Mouse (Mus musculus) gastrocnemius, postnatal 4 days (tissue): ENCODE measurements around the gene Lamtor1. TPM values are rescaled to one million over a fixed set of nuclear protein-coding genes. Genes with fewer than 3 reads are reported as not detected.

Experiments
- DNase-seq, 2 experiments: peaks; one replicate each; pipeline ENCODE4 v3.0.0; 2021 to 2022; ENCODE audit warnings: low spot score in 2 of 2, mixed read lengths in 2 of 2
- long read RNA-seq, 2 experiments: library from polyadenylated mRNA; stranded (forward); transcript quantifications; one replicate each; pipeline ENCODE4 v2.0.0; 2021
- total RNA-seq, 2 experiments: library from RNA; stranded (reverse); gene quantifications; 2 replicates each; pipeline ENCODE4 v1.2.3; 2021

Gene Lamtor1
- 100 to 1,000 TPM; 105 to 106 TPM for total RNA-seq
- long read RNA-seq, experiment 1, transcript Lamtor1-201 (5 exons, 1,119 nt), result major isoform, 81 of 158 reads
- long read RNA-seq, experiment 1, partial matches to known transcripts, result 72 of 158 reads
- long read RNA-seq, experiment 1, other reads (novel, unspliced or antisense), result 3 of 158 reads
- long read RNA-seq, experiment 2, transcript Lamtor1-201 (5 exons, 1,119 nt), result major isoform, 117 of 169 reads
- long read RNA-seq, experiment 2, partial matches to known transcripts, result 47 of 169 reads
- long read RNA-seq, experiment 2, other reads (novel, unspliced or antisense), result 3 of 169 reads

DNA sequence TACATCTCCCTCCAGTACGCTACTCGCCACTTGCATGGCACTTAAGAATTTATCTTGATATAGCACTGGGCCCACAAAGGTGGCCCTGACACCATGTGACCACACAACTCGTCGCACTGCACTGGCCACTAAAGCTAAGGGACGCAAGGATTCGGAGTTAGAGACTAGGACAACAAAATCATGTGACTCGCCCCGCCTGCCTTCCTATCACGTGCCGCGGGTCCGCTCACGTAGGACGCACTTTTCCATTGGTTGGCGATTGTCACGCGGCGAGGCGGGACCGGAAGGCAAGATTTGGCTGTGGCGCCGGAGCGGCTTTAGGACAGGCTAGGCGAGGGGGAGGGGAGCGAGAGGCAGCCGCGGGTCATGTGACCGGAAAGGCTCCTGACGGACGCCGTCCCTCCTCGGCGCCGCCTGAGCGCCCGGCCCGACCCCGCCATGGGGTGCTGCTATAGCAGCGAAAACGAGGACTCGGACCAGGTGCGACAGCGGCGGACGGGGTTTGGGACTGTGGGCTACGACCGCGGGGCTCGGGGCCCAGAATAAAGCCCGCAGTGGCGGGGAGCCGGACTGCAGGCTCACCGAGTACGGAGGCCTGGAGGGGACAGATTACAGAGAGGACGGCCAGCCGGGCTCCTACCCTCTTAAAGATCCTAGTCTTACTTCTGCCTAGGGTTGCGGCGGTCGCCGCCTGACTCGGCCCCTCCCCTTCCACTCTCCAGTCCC, at the start of gene Lamtor1:
Gene Lamtor1, plus strand, starts transcription at position 344 of the 726 bp plus-strand sequence.
- DNase-seq, result peak; percentile 97 to 100

DNA sequence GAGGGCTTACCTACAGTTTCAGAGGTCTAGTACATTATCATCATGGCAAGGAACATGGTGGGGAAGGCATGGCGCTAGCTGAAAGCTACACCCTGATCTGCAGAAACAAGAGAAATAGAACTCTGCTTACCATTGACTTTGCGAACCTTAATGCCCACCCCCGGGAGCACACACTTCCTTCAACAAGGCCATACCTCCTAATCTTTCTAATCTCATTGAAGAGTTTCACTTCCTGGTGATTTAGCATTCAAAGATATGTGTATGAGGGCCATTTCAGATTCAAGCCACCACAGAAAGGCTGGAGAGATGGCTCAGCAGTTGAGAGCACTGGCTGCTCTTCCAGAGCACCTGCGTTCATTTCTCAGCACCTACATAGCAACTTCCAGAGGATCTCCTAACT, 48.6 kb upstream of the Lamtor1 start, which contains the start of gene Folr2:
Gene Folr2, minus strand, starts transcription at position 101 of the 400 bp plus-strand sequence.
- DNase-seq, result no peak

DNA sequence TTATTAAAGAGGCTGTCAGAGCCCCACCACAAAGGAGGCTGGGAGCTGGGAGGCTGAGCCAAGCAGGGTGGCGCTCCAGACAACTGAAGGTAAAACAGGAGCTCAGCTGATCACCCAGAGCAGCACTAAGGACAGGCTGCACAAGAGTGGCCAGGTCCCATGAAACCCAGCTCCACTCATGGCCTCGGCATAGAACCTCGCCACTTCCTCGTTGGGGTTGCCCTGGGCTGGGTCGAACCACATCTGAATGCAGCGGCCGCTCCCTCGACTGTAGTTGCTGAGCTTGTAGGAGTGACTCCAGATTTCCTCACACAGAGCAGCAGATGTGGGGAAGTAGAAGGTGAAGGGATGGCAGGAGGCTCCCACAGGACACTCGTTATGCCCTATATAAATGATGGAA, 47.3 kb upstream of the Lamtor1 start:
- DNase-seq, result no peak

DNA sequence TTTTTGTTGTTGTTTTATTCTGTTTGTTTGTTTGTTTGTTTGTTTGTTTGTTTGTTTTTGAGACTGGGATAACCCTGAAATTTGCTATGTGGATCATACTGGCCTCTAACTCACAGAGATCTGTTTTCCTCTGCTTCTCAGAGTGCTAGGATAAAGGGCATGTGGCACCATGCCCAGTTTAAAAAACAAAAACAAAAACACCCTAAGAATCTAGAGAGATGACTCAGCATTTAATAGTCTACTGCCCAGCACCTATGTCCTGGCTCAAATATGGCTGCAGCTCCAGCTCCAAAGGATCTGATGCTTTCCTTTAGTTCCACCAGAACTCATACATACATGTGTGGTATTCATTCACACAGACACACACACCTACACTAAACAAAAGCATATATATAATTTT, 44.7 kb upstream of the Lamtor1 start:
- no peak for DNase-seq

DNA sequence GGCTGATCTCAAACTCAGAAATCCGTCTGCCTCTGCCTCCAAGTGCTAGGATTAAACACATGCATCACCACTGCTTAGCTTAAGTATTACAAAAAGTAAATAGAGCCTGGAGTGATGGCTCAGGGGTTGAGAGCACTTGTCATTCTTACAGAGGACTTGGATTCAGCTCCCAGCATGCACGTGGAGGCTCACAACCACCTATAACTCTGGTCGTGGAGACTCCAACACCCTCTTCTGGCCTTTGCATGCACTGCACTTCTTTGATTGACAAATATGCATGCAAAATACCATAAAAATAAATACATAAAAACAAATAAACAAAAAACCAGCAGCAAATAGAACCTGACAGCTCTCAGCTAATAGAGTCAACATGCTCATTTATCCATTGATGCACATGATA, 43.4 kb upstream of the Lamtor1 start:
- no peak for DNase-seq

DNA sequence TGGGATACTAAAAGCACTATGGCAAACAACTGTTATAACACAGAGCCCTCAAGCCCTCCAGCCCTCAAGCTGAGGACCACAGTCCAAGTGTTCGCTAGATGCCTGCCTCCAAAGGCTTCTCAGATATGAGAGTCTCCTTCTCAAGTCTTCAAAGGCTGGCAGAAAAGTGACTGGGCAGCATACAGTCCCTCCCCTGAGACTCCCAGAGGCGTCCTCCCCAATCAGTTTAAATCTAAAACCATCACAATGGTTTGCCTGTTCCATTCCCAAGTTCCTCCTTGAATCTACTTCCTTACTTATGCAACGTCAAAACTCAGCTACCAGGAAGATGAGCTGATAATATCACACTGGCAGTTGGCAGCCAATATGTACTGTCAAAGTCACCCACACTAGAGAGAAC, 42.3 kb upstream of the Lamtor1 start, which contains the start of gene Anapc15:
Gene Anapc15, plus strand, starts transcription at position 301 of the 400 bp plus-strand sequence.
- no peak for DNase-seq

DNA sequence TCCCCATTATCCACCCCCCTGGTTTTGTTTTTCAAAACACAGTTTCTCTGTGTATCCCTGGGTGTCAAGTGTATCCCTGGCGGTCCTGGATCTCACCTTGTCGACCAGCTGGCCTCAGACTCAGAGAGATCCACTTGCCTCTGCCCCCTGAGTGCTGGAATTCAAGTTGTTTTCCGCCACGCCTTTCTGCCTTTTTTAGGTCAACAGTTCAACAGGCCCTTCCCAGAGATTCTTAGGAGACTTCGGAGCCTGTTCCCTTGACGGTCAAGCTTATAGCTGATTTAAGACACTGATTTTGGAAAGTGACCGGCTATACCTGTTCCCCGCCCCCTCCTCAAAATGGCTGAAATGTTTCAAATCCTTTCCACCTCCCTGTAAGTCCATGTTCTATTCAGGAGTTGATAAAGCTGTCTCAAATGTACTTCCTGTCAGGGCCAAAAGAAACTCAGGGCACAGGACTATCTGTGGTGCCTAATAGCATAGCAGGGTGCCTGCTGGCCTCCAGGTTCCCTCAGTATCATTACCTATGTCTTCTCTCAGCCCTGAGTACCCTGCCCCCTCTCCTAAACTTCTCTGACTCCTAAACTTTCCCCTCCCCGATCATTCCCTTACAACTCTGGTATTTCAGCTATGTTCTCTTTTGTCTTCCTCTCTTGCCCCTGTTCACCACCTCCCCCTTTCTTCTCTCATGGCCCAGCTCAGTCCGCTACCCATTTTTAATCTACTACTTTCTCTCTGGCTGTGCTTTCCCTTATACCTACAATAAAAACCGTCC, 39.0 kb upstream of the Lamtor1 start:
- no peak for DNase-seq

DNA sequence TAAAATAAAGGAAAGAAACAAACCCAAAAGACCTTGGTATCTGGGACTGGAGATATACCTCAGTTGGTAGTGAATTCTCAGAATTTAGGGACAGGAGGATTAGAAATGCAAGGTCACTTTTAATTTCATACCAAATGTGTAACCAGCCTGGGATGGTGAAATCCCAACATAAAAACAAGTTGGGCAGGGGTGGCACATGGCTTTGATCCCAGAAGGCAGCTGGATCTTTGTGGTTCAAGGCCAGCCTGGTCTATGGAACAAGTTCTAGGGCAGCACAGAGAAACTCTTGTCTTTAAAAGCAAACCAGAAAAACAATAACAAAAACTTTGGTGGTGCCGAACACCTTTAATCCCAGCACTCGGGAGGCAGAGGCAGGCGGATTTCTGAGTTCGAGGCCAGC, 38.2 kb upstream of the Lamtor1 start:
- no peak for DNase-seq

DNA sequence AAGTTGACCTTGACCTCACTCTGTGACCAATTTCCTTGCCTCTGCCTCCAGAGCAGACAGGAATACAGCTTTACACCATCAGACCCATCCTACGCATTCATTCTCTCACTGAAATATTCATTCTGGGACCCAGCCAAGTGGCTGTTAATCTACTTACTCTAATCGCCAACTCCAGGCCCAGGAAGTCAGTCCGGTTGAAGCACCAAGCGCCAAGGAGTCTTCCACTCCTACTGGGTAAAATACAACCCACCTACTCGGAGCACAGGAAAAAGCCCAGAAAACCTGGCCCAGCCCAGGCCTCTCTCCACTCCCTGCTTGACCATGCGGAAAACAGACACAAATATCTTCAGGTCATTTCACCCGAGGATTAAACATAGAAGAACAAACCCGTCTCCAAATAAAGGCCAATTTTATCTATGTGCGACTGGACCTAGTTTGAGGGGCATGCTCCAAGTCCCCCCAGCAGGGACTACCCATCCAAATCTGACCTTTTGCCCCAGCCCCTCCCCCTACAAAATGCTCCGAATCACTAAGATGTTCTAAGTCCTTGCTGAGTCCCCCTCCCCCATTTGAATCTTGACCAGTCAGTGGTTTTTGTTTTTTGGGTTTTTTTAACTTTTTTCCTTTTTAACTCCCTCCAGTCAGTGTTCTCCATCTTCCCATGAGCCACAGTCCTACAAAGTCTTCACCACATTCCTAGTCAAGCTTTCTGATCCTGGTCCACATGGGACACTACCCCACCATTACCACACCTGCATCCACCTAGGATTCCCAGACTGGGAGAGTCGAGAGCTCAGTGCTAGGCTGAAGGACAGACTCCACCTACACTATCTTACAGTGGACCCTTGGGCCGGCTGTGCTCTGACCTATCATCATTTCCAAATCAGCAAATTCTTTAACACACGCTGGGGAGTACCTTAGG, 37.2 kb upstream of the Lamtor1 start:
- no peak for DNase-seq

DNA sequence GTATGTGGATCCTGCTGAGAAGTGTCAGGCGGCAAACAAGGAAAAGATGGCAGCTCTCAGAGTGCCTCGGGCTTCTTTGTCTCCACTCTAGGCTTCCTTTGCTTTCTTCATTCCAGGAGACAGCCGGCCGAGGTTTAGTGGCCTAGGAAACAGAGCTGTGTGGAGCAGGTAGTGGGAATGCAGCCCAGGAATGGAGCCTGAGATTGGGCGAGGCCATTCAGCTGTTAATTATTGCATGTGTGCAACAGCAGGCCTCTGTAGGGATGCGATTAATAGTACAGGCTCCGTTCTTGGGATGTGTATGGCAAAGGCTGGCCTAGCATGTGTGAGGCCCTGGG, 36.6 kb upstream of the Lamtor1 start:
- DNase-seq, result no peak

DNA sequence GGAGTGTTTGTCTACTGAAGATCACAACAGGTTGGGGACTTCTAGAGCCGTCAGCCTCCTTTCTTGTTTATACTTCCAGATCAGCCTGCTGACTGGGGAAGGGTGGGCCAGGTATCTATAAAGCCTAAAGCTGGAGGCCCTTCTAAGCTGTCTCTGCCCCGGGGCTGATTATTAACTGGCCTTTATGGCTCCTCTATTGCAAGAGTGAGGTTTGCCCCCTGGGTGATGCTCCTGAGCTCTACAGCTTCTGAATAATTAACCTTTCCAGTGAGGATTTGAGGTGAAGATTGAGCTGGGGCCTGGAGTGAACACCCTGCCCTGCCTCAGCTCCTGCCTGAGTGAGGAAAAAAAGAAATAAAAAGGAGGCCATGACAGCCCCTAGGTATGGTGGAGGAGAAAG, 35.1 kb upstream of the Lamtor1 start, which contains the start of gene Folr1:
Gene Folr1, minus strand, starts transcription at position 160 of the 400 bp plus-strand sequence.
- DNase-seq, result no peak

DNA sequence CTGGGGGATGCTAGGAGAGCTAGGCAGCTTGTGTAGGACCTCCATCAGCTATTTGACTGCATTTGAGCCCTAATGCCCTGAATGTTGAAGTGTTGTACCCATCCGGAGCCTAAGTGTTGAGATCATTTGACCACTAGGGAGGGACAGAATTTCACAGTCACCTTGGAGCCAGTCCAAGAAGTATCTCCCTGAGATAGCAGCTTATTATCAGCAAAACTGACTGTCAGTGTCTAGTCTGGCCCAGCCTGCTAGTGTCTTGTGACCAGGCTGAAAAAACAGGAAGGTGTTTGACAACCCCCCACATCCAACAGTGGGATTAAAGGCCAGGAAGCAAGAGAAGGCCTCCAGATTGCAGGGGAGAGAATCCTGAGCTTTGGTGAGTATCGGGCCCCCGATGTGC, 34.4 kb upstream of the Lamtor1 start:
- no peak for DNase-seq

DNA sequence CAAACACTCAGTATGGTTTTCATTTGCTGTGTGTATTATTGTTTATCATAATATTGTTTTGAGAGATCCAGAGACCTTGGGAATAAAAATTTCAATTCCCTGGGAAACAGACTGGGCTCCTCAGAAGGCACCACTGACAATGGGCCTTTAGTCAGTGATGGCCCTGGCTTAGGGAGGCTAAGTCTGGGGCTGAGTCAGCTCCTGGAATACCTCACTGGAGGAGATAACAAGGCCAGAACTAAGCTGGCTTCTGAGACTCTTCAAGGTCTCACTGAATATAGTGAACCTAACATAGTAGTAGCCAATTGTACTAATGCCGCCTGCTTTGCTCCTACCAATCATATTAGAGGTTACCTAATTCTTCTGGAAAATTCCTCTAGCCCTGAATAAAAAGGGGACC, 29.7 kb upstream of the Lamtor1 start:
- no peak for DNase-seq

DNA sequence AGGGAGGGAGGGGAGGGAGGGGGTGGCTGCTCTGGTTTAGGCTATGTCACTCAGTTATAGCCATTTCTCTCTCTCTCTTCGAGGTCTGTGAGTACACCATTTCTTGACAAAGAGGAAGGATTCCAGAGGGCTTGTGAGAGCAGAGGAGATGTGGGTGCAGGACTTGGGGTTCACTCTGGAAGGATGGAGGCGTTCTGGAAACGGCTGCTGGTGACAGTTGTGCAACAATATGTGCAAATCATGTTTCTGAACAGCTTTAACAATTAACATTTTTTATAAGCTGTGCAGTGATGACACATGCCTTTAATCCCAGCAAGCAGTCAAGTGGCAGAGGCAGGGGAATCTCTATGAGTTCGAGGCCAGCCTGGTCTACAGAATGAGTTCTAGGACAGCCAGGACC, 24.8 kb upstream of the Lamtor1 start:
- DNase-seq, result no peak

DNA sequence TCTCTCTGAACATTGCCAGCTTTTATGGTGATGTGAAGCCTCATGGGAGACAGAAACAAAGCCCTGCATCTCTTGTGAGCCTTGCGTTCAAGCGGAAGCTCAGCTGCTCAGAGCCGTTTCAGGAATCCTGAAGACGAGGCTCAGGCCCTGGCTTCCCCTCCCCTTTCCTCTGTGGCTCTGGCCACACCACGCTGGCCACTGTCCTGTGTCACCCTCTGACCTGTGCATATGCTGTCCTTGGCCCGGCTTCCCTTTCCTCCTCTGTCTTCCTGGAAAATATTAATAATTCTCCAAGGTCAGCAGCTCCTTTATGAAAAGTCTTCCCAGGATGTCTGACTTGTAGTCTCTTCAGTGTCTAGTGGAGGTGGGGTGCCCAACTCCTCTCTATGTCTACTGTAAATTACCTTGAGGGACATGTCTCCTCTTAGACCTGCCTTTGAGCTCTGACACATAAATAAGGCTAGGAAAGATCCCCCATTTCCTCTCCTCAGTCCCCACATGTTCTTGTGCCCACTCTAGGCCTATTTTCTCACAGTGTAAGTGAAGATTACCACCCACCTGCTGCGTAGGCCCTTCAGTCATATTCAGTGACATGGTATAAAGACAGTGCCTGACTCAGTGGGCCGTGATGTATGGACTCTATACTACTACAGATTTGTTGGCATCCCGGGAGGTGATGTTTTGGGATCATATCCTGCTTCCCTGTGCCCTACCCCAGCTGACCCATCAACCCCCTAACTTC, 23.1 kb upstream of the Lamtor1 start:
- DNase-seq, result no peak

DNA sequence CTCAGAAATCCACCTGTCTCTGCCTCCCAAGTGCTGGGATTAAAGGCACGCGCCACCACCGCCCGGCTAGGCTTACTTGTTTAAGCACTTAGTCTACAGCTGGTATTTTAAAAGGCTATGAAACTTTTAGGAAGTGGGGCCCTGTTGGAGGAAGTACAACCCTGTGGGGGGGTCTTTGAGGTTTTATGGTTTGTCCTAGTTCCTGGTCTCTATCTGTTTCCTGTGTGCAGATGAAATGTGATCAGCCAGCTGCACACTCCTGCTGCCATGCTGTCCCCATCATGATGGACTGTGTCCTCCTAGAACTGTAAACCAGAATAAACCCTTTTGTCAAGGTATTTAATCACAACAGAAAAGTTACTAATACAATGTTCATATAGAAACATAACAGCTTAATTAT, 21.5 kb upstream of the Lamtor1 start:
- no peak for DNase-seq

DNA sequence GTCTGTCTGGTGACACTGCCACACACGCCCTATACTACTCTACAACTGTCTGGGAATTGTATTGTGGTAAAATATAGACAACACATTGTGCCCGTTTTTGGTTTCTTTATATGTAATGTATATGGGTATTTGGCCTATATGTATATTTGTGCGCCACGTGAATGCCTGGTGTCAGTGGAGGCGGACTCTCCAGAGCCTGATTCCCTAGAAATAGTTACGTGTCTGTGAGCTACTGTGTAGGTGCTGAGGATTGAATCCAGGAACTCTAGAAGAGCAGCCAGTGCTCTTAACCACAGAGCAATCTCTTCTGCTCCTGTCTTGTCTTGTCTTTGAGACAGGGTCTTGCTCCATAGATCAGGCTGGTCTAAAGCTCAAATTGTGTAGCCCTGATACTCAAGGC, 19.4 kb upstream of the Lamtor1 start:
- no peak for DNase-seq

DNA sequence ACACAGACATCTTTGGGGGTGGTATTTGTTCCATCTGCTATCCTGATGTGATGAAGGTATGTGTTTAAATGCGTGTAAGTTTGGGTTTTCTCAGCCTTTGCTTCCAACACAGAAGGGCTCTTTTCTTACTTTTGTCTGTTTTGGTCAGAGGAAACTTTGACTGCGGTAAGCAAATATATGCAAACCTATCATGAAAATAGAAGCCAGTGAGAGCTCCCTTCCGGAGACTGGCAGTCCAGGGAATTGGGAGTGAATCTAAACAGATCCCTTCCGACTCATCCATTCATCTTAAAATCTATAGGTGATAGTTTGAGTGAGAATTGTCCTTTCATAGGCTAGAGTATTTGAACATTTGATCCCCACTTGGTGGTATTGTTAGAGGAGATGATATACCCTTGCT, 17.2 kb upstream of the Lamtor1 start:
- no peak for DNase-seq

DNA sequence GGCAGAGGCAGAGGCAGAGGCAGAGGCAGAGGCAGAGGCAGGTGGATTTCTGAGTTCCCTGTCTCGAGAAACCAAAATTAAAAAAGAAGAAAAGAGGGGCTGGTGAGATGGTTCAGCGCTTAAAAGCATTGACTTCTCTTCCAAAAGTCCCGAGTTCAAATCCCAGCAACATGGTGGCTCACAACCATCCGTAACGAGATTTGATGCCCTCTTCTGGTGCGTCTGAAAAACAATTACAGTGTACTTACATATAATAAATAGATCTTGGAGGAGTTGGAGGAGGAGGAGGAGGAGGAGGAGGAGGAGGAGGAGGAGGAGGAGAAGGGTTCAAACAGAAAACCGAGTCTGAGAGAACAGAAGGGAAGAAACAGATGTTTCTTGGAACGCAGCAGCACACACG, 10.0 kb upstream of the Lamtor1 start:
- no peak for DNase-seq
